Mouse (Mus musculus) embryo, embryonic 9.5 days (tissue): ENCODE measurements around the gene Nrip2.

Experiments used
- DNase-seq: peaks from one replicate; pipeline ENCODE4 v3.0.0-alpha.2; 2017; ENCODE audit errors: extremely low spot score

Gene Nrip2

GRCm38 (mm10) chr6:128397574-128398261, 1.4 kb upstream of the Nrip2 start:
- DNase-seq = no peak

- peak; percentile 22 for DNase-seq
Observed at GRCm38 (mm10) chr6:128399421-128400185, 507 bp downstream of the Nrip2 start.

GRCm38 (mm10) chr6:128404708-128405107, 5.6 kb downstream of the Nrip2 start:
- DNase-seq = no peak

GRCm38 (mm10) chr6:128408544-128409125, 9.5 kb downstream of the Nrip2 start:
- no peak for DNase-seq

GRCm38 (mm10) chr6:128410305-128410704, 11.2 kb downstream of the Nrip2 start:
- no peak for DNase-seq

- DNase-seq = peak; percentile 77
Observed at GRCm38 (mm10) chr6:128411115-128411514, 12.0 kb downstream of the Nrip2 start.

GRCm38 (mm10) chr6:128416169-128416568, 17.1 kb downstream of the Nrip2 start:
- DNase-seq = no peak

GRCm38 (mm10) chr6:128418076-128418475, 19.0 kb downstream of the Nrip2 start:
- DNase-seq = no peak

GRCm38 (mm10) chr6:128421036-128421435, 21.9 kb downstream of the Nrip2 start:
- DNase-seq = no peak

GRCm38 (mm10) chr6:128421480-128421879, 22.4 kb downstream of the Nrip2 start:
- no peak for DNase-seq

GRCm38 (mm10) chr6:128423496-128424268, 24.6 kb downstream of the Nrip2 start:
- DNase-seq = no peak

- DNase-seq = peak; percentile 96
Observed at GRCm38 (mm10) chr6:128424269-128425019, 25.3 kb downstream of the Nrip2 start, which contains the start of gene Itfg2. TSS of gene Itfg2 (minus strand) at chr6:128424931.

GRCm38 (mm10) chr6:128425046-128425445, 25.9 kb downstream of the Nrip2 start:
- no peak for DNase-seq

- no peak for DNase-seq
Observed at GRCm38 (mm10) chr6:128427571-128427970, 28.5 kb downstream of the Nrip2 start.

- no peak for DNase-seq
Observed at GRCm38 (mm10) chr6:128429300-128429699, 30.2 kb downstream of the Nrip2 start.

GRCm38 (mm10) chr6:128429826-128430225, 30.7 kb downstream of the Nrip2 start:
- DNase-seq = no peak

GRCm38 (mm10) chr6:128432356-128432915, 33.3 kb downstream of the Nrip2 start:
- no peak for DNase-seq

GRCm38 (mm10) chr6:128433566-128433965, 34.5 kb downstream of the Nrip2 start:
- DNase-seq = no peak

GRCm38 (mm10) chr6:128435474-128435873, 36.4 kb downstream of the Nrip2 start:
- DNase-seq = no peak

- no peak for DNase-seq
Observed at GRCm38 (mm10) chr6:128436356-128437005, 37.4 kb downstream of the Nrip2 start.
